Mouse (Mus musculus) B cell, adult 2 months (primary cell): Measurements from ENCODE around the gene Rnf32.

Experiments used
- DNase-seq, 2 experiments: peaks; one replicate each; pipeline ENCODE4 v3.0.0; 2022

Gene Rnf32

DNA sequence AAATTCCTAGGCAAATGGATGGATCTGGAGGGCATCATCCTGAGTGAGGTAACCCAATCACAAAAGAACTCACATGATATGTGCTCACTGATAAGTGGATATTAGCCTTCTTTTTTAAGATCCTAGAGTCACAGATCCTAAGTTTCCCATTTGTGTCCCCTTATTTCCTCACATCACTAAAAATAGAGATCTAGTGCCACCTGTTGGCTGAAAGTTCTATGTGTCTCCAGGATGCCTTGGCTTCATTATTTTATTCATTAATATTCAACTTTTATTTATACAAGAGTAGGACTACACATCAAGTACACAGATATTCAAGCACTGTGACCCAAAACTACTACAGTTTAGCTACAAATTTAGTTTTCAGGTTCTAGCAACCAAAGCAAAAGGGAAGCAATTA is 79.0 kb downstream of the Rnf32 start:
- DNase-seq = no peak
